Mouse (Mus musculus): ENCODE measurements at regions not wholly inside any gene's neighbourhood (a gene's known extent, or its start where the extent isn't known, plus 50 kb on each side); places are given as distances from the start of the nearest gene placed in this dataset.

- Histone ChIP-seq H3K79me2 (replicated peaks; ENCODE audit: control insufficient read depth, extremely low read depth, insufficient read depth, poor library complexity, severe bottlenecking) (no peaks in the 10 kb centered on the region), H3K27me3 (replicated peaks) (no peaks in the 10 kb centered on the region), H3K36me3 (replicated peaks in 1 of 2; ENCODE audit: control insufficient read depth in 1 of 2, insufficient read depth in 1 of 2, low read length in 1 of 2) (no peaks in the 10 kb centered on the region), H3K4me2 (ENCODE audit: insufficient read depth, low read depth, poor library complexity, severe bottlenecking) (no peak overlapping the region), H3K27ac (ENCODE audit: insufficient read depth, low read depth) (no peak overlapping the region), H3K9ac (ENCODE audit: insufficient read depth, low read depth) (no peak overlapping the region), H3K4me3 (replicated peaks in 1 of 3; ENCODE audit: low read depth in 2 of 3, low read length in 2 of 3, poor library complexity in 1 of 3) (no peak overlapping the region), H3K9me3 (replicated peaks; ENCODE audit: low read length) (no peaks in the 10 kb centered on the region), H3K4me1 (ENCODE audit: control insufficient read depth in 1 of 2, insufficient read depth in 2 of 2) (no peaks in the 10 kb centered on the region)
- dilution Hi-C loops (cut with MboI; ENCODE audit: extremely low pct_ligation_motif_present, extremely low pct_unique_long_range_greater_than_20kb, low sequenced_read_pairs), result no loop called here
- no peak for DNase-seq (ENCODE audit: extremely low read depth)
- in situ Hi-C loops (cut with MboI; ENCODE audit: low pct_ligation_motif_present, low pct_unique_long_range_greater_than_20kb, low sequenced_read_pairs), result no loop called here
- TF ChIP-seq CHD1 (IDR thresholded peaks at IDR 0.05; ENCODE audit: low read depth, low read length) (no peak), NRF1 (IDR thresholded peaks at IDR 0.05; ENCODE audit: low read depth, low read length) (no peak), HCFC1 (IDR thresholded peaks at IDR 0.05; ENCODE audit: low read depth, low read length) (no peak), KAT2A (IDR thresholded peaks at IDR 0.05; ENCODE audit: insufficient replicate concordance, low read length) (no peak), NELFE (IDR thresholded peaks at IDR 0.05; ENCODE audit: low read depth, low read length) (no peak), ZKSCAN1 (IDR thresholded peaks at IDR 0.05; ENCODE audit: borderline replicate concordance, low read depth, low read length) (no peak), JUND (conservative IDR thresholded peaks at IDR 0.05; ENCODE audit: low read depth, low read length) (no peak), ZMIZ1 (IDR thresholded peaks at IDR 0.05; ENCODE audit: low read depth, low read length) (no peak), POLR2A (IDR thresholded peaks at IDR 0.05; ENCODE audit: low read depth, low read length) (no peak), ZNF384 (IDR thresholded peaks at IDR 0.05; ENCODE audit: low read depth, low read length) (no peak), MEF2A (IDR thresholded peaks at IDR 0.05; ENCODE audit: borderline replicate concordance, low read depth, low read length) (no peak)
Observed at GRCm38 (mm10) chr13:91326834-91327233, 103.1 kb upstream of the Atg10 start.

- in situ Hi-C loops (cut with MboI; ENCODE audit: low pct_ligation_motif_present, low pct_unique_long_range_greater_than_20kb, low sequenced_read_pairs) (no loop called here), dilution Hi-C loops (cut with MboI; ENCODE audit: extremely low pct_ligation_motif_present, extremely low pct_unique_long_range_greater_than_20kb, low sequenced_read_pairs) (no loop called here)
- H3K36me3 ChIP-seq (replicated peaks in 1 of 2; ENCODE audit: control insufficient read depth in 1 of 2, insufficient read depth in 1 of 2, low read length in 1 of 2), result no peaks in the 10 kb centered on the region
- no peak overlapping the region for H3K4me3 ChIP-seq (replicated peaks in 1 of 3; ENCODE audit: low read depth in 2 of 3, low read length in 2 of 3, poor library complexity in 1 of 3)
- no peak overlapping the region for H3K9ac ChIP-seq (ENCODE audit: insufficient read depth, low read depth)
- H3K27ac ChIP-seq (ENCODE audit: insufficient read depth, low read depth), result no peak overlapping the region
- H3K4me1 ChIP-seq (ENCODE audit: control insufficient read depth in 1 of 2, insufficient read depth in 2 of 2), result no peaks in the 10 kb centered on the region
- no peak for DNase-seq (ENCODE audit: extremely low read depth)
- H3K9me3 ChIP-seq (replicated peaks; ENCODE audit: low read length), result peaks cover 4% of the 10 kb centered on the region
- no peaks in the 10 kb centered on the region for H3K27me3 ChIP-seq (replicated peaks)
- H3K79me2 ChIP-seq (replicated peaks; ENCODE audit: control insufficient read depth, extremely low read depth, insufficient read depth, poor library complexity, severe bottlenecking), result no peaks in the 10 kb centered on the region
- no peak for TF ChIP-seq ELF1 (IDR thresholded peaks at IDR 0.05; ENCODE audit: low read depth, low read length)
- TF ChIP-seq UBTF (IDR thresholded peaks at IDR 0.05; ENCODE audit: low read depth, low read length), result no peak
- no peak for TF ChIP-seq POLR2AphosphoS2 (IDR thresholded peaks at IDR 0.05; ENCODE audit: low read depth, low read length)
- TF ChIP-seq RAD21 (IDR thresholded peaks at IDR 0.05; ENCODE audit: low read depth, low read length), result no peak
- TF ChIP-seq TCF12 (IDR thresholded peaks at IDR 0.05; ENCODE audit: low read depth, low read length), result no peak
- TF ChIP-seq SMC3 (IDR thresholded peaks at IDR 0.05; ENCODE audit: low read depth, low read length), result no peak
- no peak for TF ChIP-seq EP300 (IDR thresholded peaks at IDR 0.05; ENCODE audit: low read length)
- no peak for TF ChIP-seq JUN (IDR thresholded peaks at IDR 0.05; ENCODE audit: insufficient read depth, low read depth, low read length)
- no peak overlapping the region for H3K4me2 ChIP-seq (ENCODE audit: insufficient read depth, low read depth, poor library complexity, severe bottlenecking)
Observed at GRCm38 (mm10) chr13:91334283-91334682, 110.5 kb upstream of the Atg10 start.
